Mouse (Mus musculus) midbrain, embryonic 15.5 days (tissue): ENCODE measurements around the gene Snx32. TPM values are rescaled to one million over a fixed set of nuclear protein-coding genes. Genes with fewer than 3 reads are reported as not detected.

Experiments used
- ATAC-seq: fragments of 200-750 bp; cut with Nextera tagmentation; replicated peaks from 2 replicates; pipeline ENCODE4 v1.8.0; 2017; ENCODE audit warnings: moderate TSS enrichment
- H3K27ac ChIP-seq: fragments of 300-500 bp; sonication (generic); 2 replicates; pipeline ENCODE4 v1.5.1; 2015; ENCODE audit warnings: mild to moderate bottlenecking, inconsistent platforms
- H3K27me3 ChIP-seq: fragments of 300-500 bp; sonication (generic); replicated peaks from 2 replicates; pipeline ENCODE4 v1.6.1; 2015; ENCODE audit warnings: inconsistent platforms
- H3K36me3 ChIP-seq: fragments of 300-500 bp; sonication (generic); replicated peaks from 2 replicates; pipeline ENCODE4 v1.6.1; 2015; ENCODE audit warnings: inconsistent platforms
- H3K4me1 ChIP-seq: fragments of 300-500 bp; sonication (generic); 2 replicates; pipeline ENCODE4 v1.6.1; 2015; ENCODE audit warnings: inconsistent platforms
- H3K4me2 ChIP-seq: fragments of 300-500 bp; sonication (generic); 2 replicates; pipeline ENCODE4 v1.6.1; 2015; ENCODE audit warnings: inconsistent platforms, mild to moderate bottlenecking, moderate library complexity
- H3K4me3 ChIP-seq: fragments of 300-500 bp; sonication (generic); 2 replicates; pipeline ENCODE4 v1.5.1; 2015; ENCODE audit warnings: mild to moderate bottlenecking, inconsistent platforms
- H3K9ac ChIP-seq: fragments of 300-500 bp; sonication (generic); 2 replicates; pipeline ENCODE4 v1.6.1; 2015; ENCODE audit warnings: mild to moderate bottlenecking, inconsistent platforms
- H3K9me3 ChIP-seq: fragments of 300-500 bp; sonication (generic); 2 replicates; pipeline ENCODE4 v1.6.1; 2016; ENCODE audit warnings: inconsistent platforms
- WGBS: fragments of 180-500 bp; shearing (Covaris S2); methylation state at CpG from one replicate; pipeline ENCODE4 v1.1.7; 2015; ENCODE audit warnings: mixed read lengths; 5-methylcytosine and 5-hydroxymethylcytosine counted together
- polyA plus RNA-seq: library from polyadenylated mRNA; unstranded; fragments of >200 nt; fragmentation: Nextera tagmentation; extraction: Ambion mirVana; gene quantifications from 2 replicates; pipeline ENCODE4 v1.2.1, GENCODE M21; 2015

Snx32 gene
- polyA plus RNA-seq, 1 experiment from 2014 or later = 111 TPM

- WGBS = 94% methylated on average over 8 of the region's 8 CpGs
- Histone ChIP-seq H3K27me3 (no peaks in the 10 kb centered on the region), H3K36me3 (peaks cover 13% of the 10 kb centered on the region; the same call in 1 of the 2 replicates), H3K27ac (no peak overlapping the region), H3K4me3 (no peak overlapping the region), H3K4me2 (no peak overlapping the region), H3K9me3 (no peaks in the 10 kb centered on the region), H3K4me1 (peaks cover 32% of the 10 kb centered on the region), H3K9ac (no peak overlapping the region)
- no peak for ATAC-seq
Measured at GRCm38 (mm10) chr19:5486286-5486685, 24.1 kb downstream of the Snx32 start.

- no peak for ATAC-seq
- peaks cover 32% of the 10 kb centered on the region for H3K4me1 ChIP-seq
- 98% methylated on average over 7 of the region's 7 CpGs for WGBS
- H3K27ac ChIP-seq = no peak overlapping the region
- H3K36me3 ChIP-seq = peaks cover 13% of the 10 kb centered on the region; the same call in 1 of the 2 replicates
- no peaks in the 10 kb centered on the region for H3K9me3 ChIP-seq
- H3K9ac ChIP-seq = no peak overlapping the region
- H3K27me3 ChIP-seq = no peaks in the 10 kb centered on the region
- H3K4me3 ChIP-seq = no peak overlapping the region
- H3K4me2 ChIP-seq = no peak overlapping the region
Measured at GRCm38 (mm10) chr19:5485821-5486220, 24.5 kb downstream of the Snx32 start.

DNA sequence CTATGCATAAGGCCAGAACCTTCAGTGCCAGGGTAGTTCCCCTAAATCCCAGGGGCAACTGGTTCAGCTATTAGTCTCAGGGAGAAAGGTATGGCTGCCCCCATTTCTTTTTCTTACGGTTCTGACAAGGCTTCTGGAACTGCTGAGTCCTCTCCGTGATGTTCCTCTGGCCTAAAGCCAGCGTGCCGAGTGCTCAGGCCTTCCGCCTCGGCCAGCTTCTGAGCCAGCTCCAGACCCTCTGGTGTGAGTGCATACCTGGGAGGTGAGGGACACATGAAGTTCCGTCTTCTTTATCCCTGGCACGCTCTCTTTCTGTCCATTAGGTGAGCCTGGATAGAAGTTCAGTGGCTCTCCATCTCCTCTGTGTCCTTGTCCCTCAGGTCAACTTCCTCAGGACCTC, 25.0 kb downstream of the Snx32 start:
- no peak overlapping the region for H3K4me3 ChIP-seq
- ATAC-seq = no peak
- no peaks in the 10 kb centered on the region for H3K9me3 ChIP-seq
- no peaks in the 10 kb centered on the region for H3K27me3 ChIP-seq
- H3K36me3 ChIP-seq = peaks cover 13% of the 10 kb centered on the region; the same call in 1 of the 2 replicates
- WGBS = 92% methylated on average over 8 of the region's 8 CpGs
- no peak overlapping the region for H3K27ac ChIP-seq
- H3K4me1 ChIP-seq = peaks cover 32% of the 10 kb centered on the region
- no peak overlapping the region for H3K4me2 ChIP-seq
- H3K9ac ChIP-seq = no peak overlapping the region

GRCm38 (mm10) chr19:5484496-5484895, 25.8 kb downstream of the Snx32 start:
- H3K9ac ChIP-seq = no peak overlapping the region
- H3K9me3 ChIP-seq = no peaks in the 10 kb centered on the region
- ATAC-seq = no peak
- H3K27me3 ChIP-seq = no peaks in the 10 kb centered on the region
- 90% methylated on average over 5 of the region's 5 CpGs for WGBS
- H3K4me2 ChIP-seq = no peak overlapping the region
- H3K4me3 ChIP-seq = no peak overlapping the region
- peaks cover 26% of the 10 kb centered on the region for H3K4me1 ChIP-seq
- peaks cover 13% of the 10 kb centered on the region; the same call in 1 of the 2 replicates for H3K36me3 ChIP-seq
- no peak overlapping the region for H3K27ac ChIP-seq

DNA sequence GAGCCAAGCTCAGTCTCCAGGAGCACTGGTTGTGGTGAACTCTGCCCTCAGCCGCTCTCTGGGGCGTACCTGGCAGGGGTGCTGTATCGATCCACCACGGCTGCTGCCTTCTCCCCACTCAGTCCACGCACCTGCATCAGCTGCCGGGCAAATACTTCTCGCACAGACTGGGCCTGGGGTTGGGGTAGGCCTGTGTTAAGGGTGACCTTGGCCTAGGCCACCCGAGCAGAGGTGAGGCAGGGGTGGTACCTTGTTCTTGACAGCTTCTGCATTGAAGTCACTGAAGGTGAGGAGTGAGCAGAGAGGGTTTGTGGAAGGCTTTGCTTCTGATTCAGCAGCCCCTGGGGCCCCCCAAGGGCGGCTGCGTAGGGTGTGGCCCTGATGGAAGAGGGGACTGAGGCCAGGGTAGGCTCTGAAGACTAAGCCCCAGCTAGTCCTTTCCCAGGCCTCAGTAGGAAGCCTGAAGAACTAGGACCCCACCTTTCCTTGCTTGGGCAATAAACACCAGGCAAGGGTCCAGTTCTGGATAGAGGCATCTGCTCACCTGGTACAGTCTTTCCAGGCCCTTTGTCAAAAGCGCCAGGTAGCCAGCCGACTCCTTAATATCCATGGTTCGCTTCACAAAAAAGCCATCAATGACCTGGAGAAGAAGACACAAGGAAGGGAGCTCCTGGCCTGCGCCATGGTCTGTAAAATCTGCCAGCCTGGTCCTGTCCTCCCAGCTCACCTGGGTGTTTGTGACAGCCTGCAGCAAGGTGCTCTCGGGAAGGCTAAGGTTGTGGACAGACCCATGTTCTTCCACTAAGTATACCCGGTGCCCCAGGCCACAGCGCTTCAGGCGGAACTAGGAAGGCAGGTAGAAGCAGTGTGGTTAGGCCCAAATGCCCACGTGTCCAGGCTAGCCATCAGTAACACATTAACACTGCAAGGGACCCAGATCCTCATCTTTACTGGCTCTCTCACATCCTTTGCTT, 26.7 kb downstream of the Snx32 start:
- Histone ChIP-seq H3K4me1 (peaks cover 19% of the 10 kb centered on the region), H3K27ac (no peak overlapping the region), H3K4me2 (no peak overlapping the region), H3K9me3 (no peaks in the 10 kb centered on the region), H3K27me3 (no peaks in the 10 kb centered on the region), H3K36me3 (peaks cover 13% of the 10 kb centered on the region; the same call in 1 of the 2 replicates), H3K9ac (no peak overlapping the region), H3K4me3 (no peak overlapping the region)
- WGBS = 91% methylated on average over 19 of the region's 19 CpGs
- no peak for ATAC-seq

- Histone ChIP-seq H3K27me3 (no peaks in the 10 kb centered on the region), H3K4me3 (no peak overlapping the region), H3K36me3 (peaks cover 13% of the 10 kb centered on the region; the same call in 1 of the 2 replicates), H3K27ac (no peak overlapping the region), H3K9ac (no peak overlapping the region), H3K4me2 (no peak overlapping the region), H3K9me3 (no peaks in the 10 kb centered on the region), H3K4me1 (peaks cover 2% of the 10 kb centered on the region)
- WGBS = 94% methylated on average over 10 of the region's 10 CpGs
- no peak for ATAC-seq
Measured at GRCm38 (mm10) chr19:5481398-5481797, 28.9 kb downstream of the Snx32 start.

GRCm38 (mm10) chr19:5480016-5480415, 30.3 kb downstream of the Snx32 start:
- H3K4me1 ChIP-seq = peaks cover 9% of the 10 kb centered on the region
- 91% methylated on average over 10 of the region's 10 CpGs for WGBS
- ATAC-seq = no peak
- H3K27me3 ChIP-seq = no peaks in the 10 kb centered on the region
- no peaks in the 10 kb centered on the region for H3K9me3 ChIP-seq
- H3K4me3 ChIP-seq = no peak overlapping the region
- H3K9ac ChIP-seq = no peak overlapping the region
- H3K27ac ChIP-seq = no peak overlapping the region
- H3K4me2 ChIP-seq = no peak overlapping the region
- peaks cover 13% of the 10 kb centered on the region; the same call in 1 of the 2 replicates for H3K36me3 ChIP-seq

GRCm38 (mm10) chr19:5477668-5478300, 32.6 kb downstream of the Snx32 start:
- Histone ChIP-seq H3K4me2 (no peak overlapping the region), H3K4me1 (peaks cover 23% of the 10 kb centered on the region)
- no peak for ATAC-seq

DNA sequence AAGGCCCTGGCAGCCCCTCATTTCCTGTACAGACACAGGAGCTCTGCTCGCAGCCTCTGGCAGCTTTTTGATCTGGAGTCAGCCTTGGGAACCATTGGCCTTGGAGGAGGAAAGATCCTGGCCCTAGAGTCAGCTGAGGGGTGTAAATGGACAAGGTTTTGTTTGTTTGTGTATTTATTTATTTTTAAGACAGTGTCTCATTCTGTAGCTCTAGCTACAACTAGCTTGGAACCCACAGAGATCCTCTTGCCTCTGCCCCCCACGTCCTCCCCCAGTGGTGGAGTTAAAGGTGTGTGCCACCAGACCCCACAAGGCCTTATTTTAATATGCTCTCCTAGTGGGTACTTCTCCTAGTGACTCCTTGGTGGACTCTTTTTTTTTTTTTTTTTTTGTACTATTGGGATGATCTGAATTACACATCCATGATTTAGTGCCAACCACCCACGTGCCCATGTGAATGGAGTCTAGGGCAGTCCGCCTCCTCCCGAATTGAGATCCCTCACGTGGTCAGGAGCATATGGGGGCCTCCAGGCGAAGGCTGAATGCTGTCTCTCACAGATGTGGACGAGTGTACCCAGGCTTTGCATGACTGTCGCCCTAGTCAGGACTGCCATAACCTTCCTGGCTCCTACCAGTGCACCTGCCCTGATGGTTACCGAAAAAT, 33.2 kb downstream of the Snx32 start:
- Histone ChIP-seq H3K9ac (no peak overlapping the region), H3K36me3 (no peaks in the 10 kb centered on the region; the same call in 1 of the 2 replicates), H3K9me3 (no peaks in the 10 kb centered on the region), H3K27ac (no peak overlapping the region), H3K27me3 (no peaks in the 10 kb centered on the region), H3K4me1 (peaks cover 23% of the 10 kb centered on the region), H3K4me2 (no peak overlapping the region), H3K4me3 (no peak overlapping the region)
- 86% methylated on average over 10 of the region's 10 CpGs for WGBS
- ATAC-seq = no peak

More at GRCm38 (mm10) chr19:5477668-5478300, 32.6 kb downstream of the Snx32 start:
- Histone ChIP-seq H3K27ac (no peak overlapping the region), H3K9ac (no peak overlapping the region), H3K27me3 (no peaks in the 10 kb centered on the region), H3K36me3 (peaks cover 6% of the 10 kb centered on the region; the same call in 1 of the 2 replicates), H3K4me3 (no peak overlapping the region), H3K9me3 (no peaks in the 10 kb centered on the region)
- WGBS = 90% methylated on average over 18 of the region's 18 CpGs

- peak overlapping the region; percentile 53 for H3K27ac ChIP-seq
- peak overlapping the region; percentile 51 for H3K9ac ChIP-seq
- 21% methylated on average over 13 of the region's 13 CpGs for WGBS
- H3K9me3 ChIP-seq = no peaks in the 10 kb centered on the region
- peak overlapping the region; percentile 51 for H3K4me3 ChIP-seq
- peak; percentile 32; the same call in 1 of the 2 replicates for ATAC-seq
- H3K36me3 ChIP-seq = no peaks in the 10 kb centered on the region
- H3K27me3 ChIP-seq = no peaks in the 10 kb centered on the region
- H3K4me1 ChIP-seq = peaks cover 23% of the 10 kb centered on the region
- peak overlapping the region; percentile 87 for H3K4me2 ChIP-seq
Measured at GRCm38 (mm10) chr19:5475069-5475714, 35.1 kb downstream of the Snx32 start.

DNA sequence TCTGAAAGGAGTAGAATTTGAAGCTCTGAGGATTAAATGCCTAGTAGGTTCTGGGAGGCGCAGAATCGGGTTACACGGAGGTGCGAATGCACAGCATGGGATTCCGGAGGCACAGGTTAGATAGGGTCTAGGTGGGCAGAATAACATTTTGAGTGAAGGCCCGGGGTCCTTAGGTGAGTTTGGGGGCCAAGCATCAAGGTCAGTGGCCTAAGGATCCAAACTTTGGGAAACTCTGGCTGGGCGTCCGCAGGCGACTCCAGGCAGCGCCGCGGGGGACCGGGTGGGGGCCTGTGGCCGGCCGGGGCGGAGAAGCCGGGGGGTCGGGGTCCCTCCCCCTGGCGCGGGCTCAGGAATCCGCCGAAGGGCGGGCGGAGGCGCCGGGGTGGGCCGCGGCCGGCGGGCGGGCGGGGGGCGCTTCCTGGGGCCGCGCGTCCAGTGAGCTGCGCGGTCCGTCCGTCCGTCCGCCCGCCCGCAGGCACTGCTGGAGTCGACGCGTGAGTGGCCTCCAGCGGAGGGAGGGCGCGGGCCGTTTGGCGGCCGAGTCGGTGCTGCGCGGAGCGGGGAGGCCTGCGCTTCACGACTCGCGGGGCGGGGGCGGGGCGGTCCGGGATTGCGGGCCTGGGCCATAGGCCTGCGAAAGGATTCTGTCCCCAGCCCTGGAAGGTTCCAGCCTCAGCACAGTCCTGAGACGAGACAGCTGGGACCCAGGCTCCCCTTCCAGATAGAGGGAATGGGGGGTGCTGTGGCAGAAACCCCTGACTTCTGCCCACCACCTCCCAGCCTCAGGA, 35.9 kb downstream of the Snx32 start:
- peak overlapping the region; percentile 51 for H3K9ac ChIP-seq
- H3K9me3 ChIP-seq = no peaks in the 10 kb centered on the region
- H3K4me1 ChIP-seq = peaks cover 23% of the 10 kb centered on the region
- H3K4me3 ChIP-seq = peak overlapping the region; percentile 51
- no peaks in the 10 kb centered on the region for H3K27me3 ChIP-seq
- ATAC-seq = peak; percentile 70
- H3K36me3 ChIP-seq = no peaks in the 10 kb centered on the region
- WGBS = under 1% methylated on average over 61 of the region's 68 CpGs
- H3K4me2 ChIP-seq = peak overlapping the region; percentile 87
- H3K27ac ChIP-seq = peak overlapping the region; percentile 53
